Mouse (Mus musculus) frontal cortex, adult 2 months (tissue): ENCODE measurements around the gene Znhit2. TPM values are rescaled to one million over a fixed set of nuclear protein-coding genes. Genes with fewer than 3 reads are reported as not detected.
A peak's percentile ranks its signal among the peaks of the same experiment; 100 is the strongest.
"Not testable (repeated sequence)": the region's sequence is repeated elsewhere in the genome, so short reads cannot be mapped to it uniquely, and the experiment has no call there.

Source experiments
- DNase-seq, 2 experiments: peaks; one replicate each; pipeline ENCODE4 v3.0.0; 2022; ENCODE audit warnings: low spot score in 1 of 2; ENCODE audit errors: extremely low spot score in 1 of 2
- polyA plus RNA-seq: library from polyadenylated mRNA; depleted of rRNA; stranded (reverse); fragments of >200 nt; gene quantifications from 2 replicates; pipeline ENCODE4 v1.2.3, GENCODE M21; 2012; rRNA removed

Znhit2 gene
- polyA plus RNA-seq, result 48.4 and 51.7 TPM in 2 replicates

- DNase-seq, result peak; percentile 94 to 97
Observed at GRCm38 (mm10) chr19:6061021-6061533, at the start of gene Znhit2. Gene Znhit2, plus strand, starts transcription at chr19:6061192.

GRCm38 (mm10) chr19:6013691-6014090 lies 47.3 kb upstream of the Znhit2 start:
- DNase-seq, result no peak

GRCm38 (mm10) chr19:6014991-6015510 lies 45.9 kb upstream of the Znhit2 start:
- DNase-seq, result no peak

- peak in 1 of 2 experiments; percentile 71 for DNase-seq
Observed at GRCm38 (mm10) chr19:6015511-6016315, 45.3 kb upstream of the Znhit2 start, which contains the start of gene Capn1. Gene Capn1, minus strand, starts transcription at chr19:6015897.

DNA sequence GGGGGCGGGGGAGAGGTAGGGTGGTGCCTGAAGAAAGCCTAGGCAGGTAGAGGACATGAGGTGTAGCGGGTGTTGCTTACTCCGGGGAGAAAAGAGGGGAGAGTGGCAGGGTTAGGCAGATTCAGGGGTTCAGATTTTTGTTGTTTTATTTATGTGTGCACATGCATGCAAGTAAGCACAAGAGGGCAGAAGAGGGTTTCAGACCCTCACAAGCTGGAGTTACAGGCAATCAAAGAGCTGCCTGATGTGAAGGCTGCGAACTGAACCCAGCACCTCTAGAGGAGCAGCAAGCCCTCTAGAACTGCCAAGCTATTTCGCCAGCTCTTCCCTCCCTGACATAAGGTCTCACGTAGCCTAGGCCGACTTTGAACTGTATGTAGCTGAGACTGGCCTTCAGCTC lies 44.5 kb upstream of the Znhit2 start:
- no peak for DNase-seq

DNA sequence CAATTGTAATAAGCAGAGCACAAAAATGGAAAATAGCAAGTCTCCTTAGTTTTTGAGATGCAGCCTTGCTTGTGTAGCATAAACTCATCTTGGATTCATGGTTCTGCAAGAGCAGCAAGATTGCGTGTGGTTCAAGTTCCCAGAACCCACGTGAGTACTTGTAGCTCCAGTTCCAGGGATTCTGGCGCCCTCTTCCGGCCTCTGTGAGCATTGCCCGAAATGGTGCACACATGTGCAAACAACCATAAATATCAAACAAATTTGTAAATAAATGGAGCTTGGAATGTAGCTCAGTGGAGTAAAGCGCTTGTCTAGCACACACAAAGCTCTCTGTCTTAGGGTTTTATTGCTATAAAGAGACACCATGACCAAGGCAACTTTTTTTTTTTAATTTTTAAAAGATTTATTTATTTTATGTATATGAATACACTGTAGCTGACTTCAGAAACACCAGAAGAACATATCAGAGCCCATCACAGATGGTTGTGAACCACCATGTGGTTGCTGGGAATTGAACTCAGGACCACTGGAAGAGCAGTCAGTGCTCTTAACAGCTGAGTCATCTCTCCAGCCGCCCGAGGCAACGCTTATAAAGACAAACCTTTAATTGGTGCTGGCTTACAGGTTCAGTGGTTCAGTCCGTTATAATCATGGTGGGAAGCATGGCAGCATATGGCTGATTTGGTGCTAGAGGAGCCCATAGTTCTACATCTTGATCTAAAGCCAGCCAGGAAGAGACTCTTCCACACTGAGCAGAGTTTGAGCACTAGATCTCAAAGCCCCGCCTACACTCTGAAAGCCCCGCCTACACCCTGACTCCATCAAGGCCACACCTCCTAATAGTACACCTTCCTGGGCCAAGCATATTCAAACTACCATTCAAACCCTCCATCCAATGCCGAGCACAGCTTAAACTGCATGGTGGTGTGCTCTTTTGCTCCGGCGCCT lies 42.6 kb upstream of the Znhit2 start:
- DNase-seq, result peak; percentile 64 to 95

- DNase-seq, result no peak
Observed at GRCm38 (mm10) chr19:6020276-6020675, 40.7 kb upstream of the Znhit2 start.

DNA sequence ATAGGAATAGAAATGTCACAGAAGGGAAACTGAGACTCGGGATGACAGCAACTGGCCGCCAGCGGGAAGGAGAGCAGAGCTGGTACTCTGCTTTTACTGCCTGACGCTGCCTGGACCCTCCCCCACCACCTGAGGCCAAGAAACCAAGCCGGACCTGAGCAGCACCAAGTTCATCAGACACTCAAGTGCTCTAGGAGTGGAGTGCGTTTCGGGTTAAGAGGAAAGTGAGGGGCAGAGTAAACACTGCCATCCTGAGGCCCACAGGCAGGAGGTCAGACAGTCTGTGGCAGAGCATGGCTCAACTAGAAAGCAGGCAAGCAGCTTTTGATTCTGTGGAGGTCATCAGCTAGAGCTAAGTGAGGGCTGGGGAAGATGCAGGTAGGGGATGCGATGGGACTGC lies 37.9 kb upstream of the Znhit2 start:
- DNase-seq, result no peak

GRCm38 (mm10) chr19:6023930-6024329 lies 37.1 kb upstream of the Znhit2 start:
- no peak for DNase-seq

DNA sequence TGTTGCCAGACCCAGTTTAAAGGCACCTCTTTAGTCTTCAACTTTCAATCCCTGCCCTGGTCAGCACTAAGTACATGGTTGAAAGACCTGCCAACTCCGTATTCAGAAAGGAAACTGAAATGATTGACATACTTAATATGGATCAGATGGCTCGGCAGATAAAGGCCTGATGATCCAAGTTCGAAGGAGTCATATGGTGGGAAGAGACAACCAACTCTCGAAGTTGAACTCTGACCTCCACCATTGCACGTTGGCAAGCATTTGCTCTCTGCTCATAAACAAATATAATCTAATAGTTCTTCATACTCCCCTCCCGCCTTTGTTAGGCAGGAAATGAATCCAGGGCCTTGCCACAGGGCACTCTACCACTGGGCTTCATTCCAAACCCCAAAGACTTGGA lies 32.0 kb upstream of the Znhit2 start:
- DNase-seq, result no peak

GRCm38 (mm10) chr19:6029426-6029825 lies 31.6 kb upstream of the Znhit2 start:
- no peak for DNase-seq

- no peak for DNase-seq
Observed at GRCm38 (mm10) chr19:6030520-6031280, 30.3 kb upstream of the Znhit2 start.

DNA sequence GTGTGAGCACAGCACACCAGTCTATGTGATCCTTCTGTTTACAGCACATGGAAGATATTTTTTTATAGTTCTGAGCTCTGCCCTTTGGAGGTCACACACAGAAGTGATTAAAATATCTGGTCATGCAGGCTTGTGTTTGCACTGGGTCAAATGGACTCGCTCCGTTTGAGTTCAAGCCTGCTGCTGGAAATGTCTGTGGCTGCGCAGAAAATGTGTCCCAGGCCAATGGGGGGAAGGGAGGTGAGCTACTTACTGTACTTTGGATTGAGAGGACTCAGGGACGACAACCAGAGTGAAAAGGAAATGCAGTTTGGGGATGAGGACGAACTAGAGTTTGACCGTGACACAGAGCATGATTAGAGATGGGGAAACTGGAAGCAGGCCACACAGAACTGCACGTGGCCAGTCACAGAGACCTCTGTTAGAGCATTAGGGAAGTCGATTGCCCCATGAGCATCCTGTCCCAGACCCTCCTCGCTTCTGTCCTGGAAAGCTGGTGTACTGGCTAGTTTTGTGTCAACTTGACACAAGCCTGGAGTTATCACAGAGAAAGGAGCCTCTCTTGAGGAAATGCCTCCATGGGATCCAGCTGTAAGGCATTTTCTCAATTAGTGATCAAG lies 24.9 kb upstream of the Znhit2 start:
- DNase-seq, result no peak

GRCm38 (mm10) chr19:6037695-6038094 lies 23.3 kb upstream of the Znhit2 start:
- no peak for DNase-seq

- no peak for DNase-seq
Observed at GRCm38 (mm10) chr19:6038326-6038725, 22.7 kb upstream of the Znhit2 start.

GRCm38 (mm10) chr19:6040002-6040401 lies 21.0 kb upstream of the Znhit2 start:
- no peak for DNase-seq

DNA sequence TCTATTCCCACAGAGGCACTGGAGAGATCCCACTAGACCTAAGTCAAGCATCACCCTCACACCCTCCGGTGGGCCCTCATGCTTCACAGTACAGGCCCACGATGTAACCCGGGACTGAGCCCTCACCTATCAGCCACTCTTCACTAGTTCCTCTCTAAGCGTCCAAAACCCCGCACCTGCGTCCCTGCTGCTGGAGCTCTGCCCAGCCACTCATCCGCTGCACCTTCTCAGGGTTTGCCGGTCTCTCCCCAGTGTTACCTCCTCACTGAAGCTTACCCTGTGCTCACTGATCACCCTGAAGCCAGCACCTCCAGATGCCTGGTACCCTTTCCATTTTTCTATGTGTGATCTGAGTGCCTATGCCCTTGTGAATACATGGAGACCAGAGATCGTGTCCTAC lies 18.7 kb upstream of the Znhit2 start:
- DNase-seq, result no peak

DNA sequence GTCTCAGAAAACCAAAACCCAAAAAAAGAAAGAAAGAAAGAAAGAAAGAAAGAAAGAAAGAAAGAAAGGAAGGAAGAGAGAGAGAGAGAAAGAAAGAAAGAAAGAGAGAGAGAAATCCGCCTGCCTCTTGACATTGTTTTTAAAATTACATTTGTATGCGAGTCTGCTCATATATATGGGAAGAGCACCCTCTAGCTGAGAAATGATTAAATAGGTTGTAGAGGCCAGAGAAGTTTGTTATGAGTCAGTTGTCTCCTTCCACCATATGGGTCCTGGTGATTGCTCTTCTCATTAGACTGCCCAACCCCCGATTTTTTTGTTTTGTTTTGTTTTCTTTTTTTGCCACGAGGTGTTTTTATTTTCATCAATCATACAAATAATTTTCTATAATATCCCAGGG lies 16.9 kb upstream of the Znhit2 start:
- not testable (repeated sequence) for DNase-seq

DNA sequence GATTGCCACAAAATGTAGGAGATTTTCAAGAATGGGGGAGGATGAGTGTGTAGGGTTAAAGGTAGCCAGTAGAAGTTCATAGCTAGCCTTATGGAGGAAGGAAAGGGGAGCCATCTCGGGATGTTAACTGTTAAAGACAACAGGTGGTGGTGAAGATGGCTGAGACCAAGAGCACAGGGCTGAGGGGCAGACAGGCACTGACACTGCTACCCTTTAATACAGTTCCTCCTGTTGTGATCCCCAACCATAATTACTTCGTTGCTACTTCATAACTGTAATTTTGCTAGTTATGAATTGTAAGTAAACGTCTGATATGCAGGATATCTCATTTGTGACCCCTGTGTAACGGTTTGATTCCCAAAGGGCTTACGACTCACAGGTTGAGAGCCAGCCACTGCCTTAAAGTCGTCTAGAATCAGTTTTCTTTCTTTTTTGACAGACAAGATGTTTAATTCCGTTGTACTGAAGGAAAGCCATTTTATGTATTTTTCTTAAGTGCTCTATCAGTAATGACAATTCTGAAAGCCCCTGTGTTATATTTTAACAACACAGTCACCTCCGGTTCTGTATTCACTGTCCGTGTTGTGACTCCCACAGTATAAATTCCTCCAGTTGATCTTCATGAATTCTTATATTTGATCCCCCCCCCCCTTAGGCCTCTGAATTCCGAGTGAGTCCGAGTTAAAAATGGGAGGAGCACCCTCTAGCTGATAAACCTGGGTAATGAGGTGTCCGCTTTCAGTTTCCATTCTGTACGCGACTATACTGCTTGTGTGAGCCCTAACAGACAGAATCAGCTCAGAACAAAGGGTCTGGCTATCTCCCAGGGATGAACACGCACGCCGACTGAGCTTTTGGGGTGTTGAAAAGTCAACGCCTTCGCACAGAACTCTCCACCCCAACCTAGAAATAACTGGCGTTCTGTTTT lies 15.4 kb upstream of the Znhit2 start:
- peak in 1 of 2 experiments; percentile 57 for DNase-seq
